Mouse (Mus musculus) embryonic fibroblast, embryonic 13.5 days (primary cell): ENCODE results near the gene Gimap7. TPM values are rescaled to one million over a fixed set of nuclear protein-coding genes. Genes with fewer than 3 reads are reported as not detected.

Source experiments
- H3K27ac ChIP-seq: 2 replicates; pipeline ENCODE4 v1.5.1; 2012; ENCODE audit warnings: low read length, control low read depth, inconsistent platforms; ENCODE audit not compliant: insufficient read depth
- H3K4me1 ChIP-seq: 2 replicates; pipeline ENCODE4 v1.6.1; 2011; ENCODE audit warnings: low read length; ENCODE audit not compliant: control insufficient read depth, insufficient read depth
- H3K4me3 ChIP-seq: 2 replicates; pipeline ENCODE4 v1.5.1; 2011; ENCODE audit warnings: mild to moderate bottlenecking, control low read depth, low read length; ENCODE audit not compliant: insufficient read depth
- CTCF ChIP-seq: IDR thresholded peaks from 2 replicates; pipeline ENCODE4 v1.5.1; 2011; ENCODE audit warnings: mild to moderate bottlenecking, control low read depth, low read length, moderate library complexity, borderline replicate concordance; ENCODE audit not compliant: insufficient read depth
- POLR2A ChIP-seq: IDR thresholded peaks from 2 replicates; pipeline ENCODE4 v1.6.1; 2011; ENCODE audit warnings: low read depth, mild to moderate bottlenecking, control low read depth, low read length, moderate library complexity
- polyA plus RNA-seq: library from polyadenylated mRNA; stranded (reverse); fragments of >200 nt; gene quantifications from 2 replicates; pipeline ENCODE4 v1.2.4, GENCODE M21; 2011; ENCODE audit warnings: low read depth; ENCODE audit not compliant: missing spikeins, insufficient read length

Gene Gimap7
- polyA plus RNA-seq, 1 experiment: not detected

GRCm38 (mm10) chr6:48720326-48720725 is 1.9 kb downstream of the Gimap7 start:
- Histone ChIP-seq H3K4me3 (no peak overlapping the region), H3K27ac (no peak overlapping the region), H3K4me1 (no peaks in the 10 kb centered on the region)
- no peak for TF ChIP-seq CTCF
- TF ChIP-seq POLR2A: no peak

DNA sequence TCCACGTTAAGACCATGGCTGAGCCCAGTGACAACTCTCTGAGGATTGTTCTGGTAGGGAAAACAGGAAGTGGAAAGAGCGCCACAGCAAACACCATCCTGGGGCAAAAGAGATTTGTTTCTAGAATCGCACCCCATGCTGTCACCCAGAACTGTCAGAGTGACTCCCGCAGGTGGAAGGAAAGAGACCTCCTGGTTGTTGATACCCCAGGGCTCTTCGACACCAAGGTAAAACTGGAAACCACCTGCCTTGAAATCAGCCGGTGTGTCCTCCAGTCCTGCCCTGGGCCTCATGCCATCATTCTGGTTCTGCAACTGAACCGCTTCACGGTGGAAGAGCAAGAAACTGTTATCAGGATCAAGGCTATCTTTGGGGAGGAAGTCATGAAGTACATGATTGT is 5.0 kb downstream of the Gimap7 start:
- Histone ChIP-seq H3K27ac (no peak overlapping the region), H3K4me1 (no peaks in the 10 kb centered on the region), H3K4me3 (no peak overlapping the region)
- TF ChIP-seq CTCF: no peak
- TF ChIP-seq POLR2A: no peak

- H3K4me3 ChIP-seq: no peak overlapping the region
Observed at GRCm38 (mm10) chr6:48725476-48725875, 7.1 kb downstream of the Gimap7 start.

DNA sequence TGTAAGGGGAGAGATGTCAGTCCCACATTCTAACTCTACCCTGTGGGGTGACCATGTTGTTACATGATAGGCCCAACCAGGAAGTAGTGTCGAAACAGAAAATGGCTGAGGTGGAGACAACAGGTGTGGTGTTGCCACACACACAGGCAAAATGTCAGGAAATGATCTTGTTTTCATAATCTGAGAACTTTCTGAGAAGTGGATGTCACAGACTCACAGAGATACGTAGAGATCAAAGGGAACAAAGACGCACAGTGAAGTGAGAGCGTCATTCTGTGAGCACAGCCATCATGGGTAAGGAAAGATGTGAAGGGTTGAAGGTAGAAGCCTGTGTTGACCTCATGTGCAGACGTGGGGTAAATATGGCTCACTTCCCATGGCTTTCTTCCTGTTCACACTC is 9.3 kb downstream of the Gimap7 start:
- H3K4me3 ChIP-seq: no peak overlapping the region
- H3K27ac ChIP-seq: no peak overlapping the region
- TF ChIP-seq CTCF (no peak), POLR2A (no peak)
- no peaks in the 10 kb centered on the region for H3K4me1 ChIP-seq

More at GRCm38 (mm10) chr6:48725476-48725875, 7.1 kb downstream of the Gimap7 start:
- Histone ChIP-seq H3K4me1 (no peaks in the 10 kb centered on the region), H3K27ac (no peak overlapping the region)
- TF ChIP-seq POLR2A (no peak), CTCF (no peak)

DNA sequence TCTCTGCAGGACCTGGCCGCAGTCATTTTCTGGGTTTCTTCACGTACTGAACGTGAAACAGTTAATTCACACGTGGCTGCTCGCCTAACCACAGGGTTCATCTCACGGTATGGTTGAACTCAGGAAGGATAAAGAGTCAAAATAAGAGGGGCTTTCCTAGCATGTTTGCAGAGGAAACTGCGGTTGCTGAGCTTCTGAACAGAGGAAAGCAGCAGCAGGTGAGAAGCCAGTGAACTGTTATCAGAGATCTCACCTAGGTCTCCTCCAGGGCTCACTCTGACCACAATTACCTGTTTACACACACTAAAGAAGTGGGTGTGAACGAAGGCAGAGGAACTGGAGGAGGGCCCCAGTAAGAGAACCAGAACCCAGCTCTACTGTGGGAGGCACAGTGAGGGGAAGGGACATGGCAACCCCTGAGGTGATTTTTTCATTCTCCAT is 14.5 kb downstream of the Gimap7 start:
- no peaks in the 10 kb centered on the region for H3K4me1 ChIP-seq
- H3K27ac ChIP-seq: no peak overlapping the region
- TF ChIP-seq CTCF (no peak), POLR2A (no peak)
- no peak overlapping the region for H3K4me3 ChIP-seq

- Histone ChIP-seq H3K4me1 (no peaks in the 10 kb centered on the region), H3K27ac (no peak overlapping the region), H3K4me3 (no peak overlapping the region)
- TF ChIP-seq POLR2A (no peak), CTCF (no peak)
Observed at GRCm38 (mm10) chr6:48733660-48734059, 15.2 kb downstream of the Gimap7 start.

DNA sequence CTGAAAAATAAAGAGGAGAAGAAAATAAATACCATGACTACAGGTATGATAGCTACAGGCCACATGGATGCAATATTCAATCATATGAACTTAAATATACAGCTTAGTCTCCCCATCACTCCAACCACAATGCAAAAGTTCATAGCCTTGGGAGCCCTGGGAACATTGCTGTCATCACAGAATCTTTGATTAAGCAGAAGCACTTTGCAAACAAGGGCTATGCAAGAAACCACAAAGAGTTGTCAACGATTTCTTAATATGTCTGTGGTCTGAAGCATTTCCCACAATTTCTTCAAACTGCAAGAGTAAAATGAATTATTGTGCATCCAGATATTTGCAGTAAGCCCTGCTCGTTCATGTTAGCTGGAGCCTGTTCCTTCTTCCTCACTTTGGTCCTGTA is 18.6 kb downstream of the Gimap7 start:
- Histone ChIP-seq H3K4me3 (no peak overlapping the region), H3K4me1 (no peaks in the 10 kb centered on the region), H3K27ac (no peak overlapping the region)
- no peak for TF ChIP-seq CTCF
- no peak for TF ChIP-seq POLR2A

DNA sequence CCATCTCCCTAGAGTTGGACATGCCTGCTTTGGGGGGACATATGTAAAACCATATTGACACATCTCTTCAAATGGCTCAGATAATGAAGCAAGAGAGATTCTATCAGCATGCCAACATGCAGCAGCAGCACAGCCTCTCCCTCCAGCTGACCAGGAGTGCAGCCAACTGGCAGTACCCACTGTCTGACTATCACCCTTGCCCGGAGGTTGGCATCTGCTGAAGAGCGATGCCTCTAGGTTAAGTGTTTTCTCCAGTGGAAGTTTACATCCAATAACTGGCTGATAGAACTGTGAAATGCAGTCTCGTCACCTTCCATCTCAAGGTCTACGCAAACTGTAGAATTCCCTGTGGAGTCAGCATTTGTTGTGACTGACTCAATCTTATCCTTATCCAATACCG is 19.3 kb downstream of the Gimap7 start:
- Histone ChIP-seq H3K4me3 (no peak overlapping the region), H3K4me1 (no peaks in the 10 kb centered on the region), H3K27ac (no peak overlapping the region)
- TF ChIP-seq CTCF (no peak), POLR2A (no peak)

GRCm38 (mm10) chr6:48738961-48739779 is 20.7 kb downstream of the Gimap7 start, which contains the start of gene Gimap1:
Gimap1 (plus strand) TSS chr6:48739054.
- no peaks in the 10 kb centered on the region for H3K4me1 ChIP-seq
- no peak within 1 kb of the TSS for H3K27ac ChIP-seq
- H3K4me3 ChIP-seq: no peak within 1 kb of the TSS
- TF ChIP-seq CTCF: no peak
- no peak for TF ChIP-seq POLR2A

DNA sequence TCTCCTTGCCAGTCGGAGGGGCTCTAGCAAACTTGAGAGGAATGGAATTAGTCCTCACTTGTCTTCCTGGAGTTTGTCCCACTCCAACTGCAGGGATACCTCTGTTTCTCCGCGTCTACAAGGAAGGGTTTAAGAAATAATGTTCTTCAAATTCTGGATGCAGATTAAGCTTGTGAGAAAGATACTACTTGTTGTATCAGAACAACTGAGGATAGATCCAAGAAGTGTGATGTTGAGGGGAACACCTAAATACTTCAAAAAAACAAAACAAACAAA is 21.3 kb downstream of the Gimap7 start:
- Histone ChIP-seq H3K4me3 (no peak overlapping the region), H3K27ac (no peak overlapping the region), H3K4me1 (no peaks in the 10 kb centered on the region)
- TF ChIP-seq CTCF: no peak
- no peak for TF ChIP-seq POLR2A
